Mouse (Mus musculus): Measurements from ENCODE around the gene Trp53inp2. TPM values are rescaled to one million over a fixed set of nuclear protein-coding genes. Genes with fewer than 3 reads are reported as not detected.

Gene Trp53inp2
- polyA plus RNA-seq, 1 experiment, result 211 TPM

- Histone ChIP-seq H3K4me1 (ENCODE audit: control insufficient read depth, insufficient read depth, low read length) (peaks cover 8% of the 10 kb centered on the region), H3K4me3 (replicated peaks; ENCODE audit: insufficient read depth, low read depth, low read length) (no peak overlapping the region), H3K27me3 (ENCODE audit: control insufficient read depth, insufficient read depth, low read length) (no peaks in the 10 kb centered on the region), H3K27ac (ENCODE audit: insufficient read depth, low read length) (peak overlapping the region; percentile 50)
- TF ChIP-seq POLR2A (IDR thresholded peaks at IDR 0.05; ENCODE audit: borderline replicate concordance, insufficient read depth, low read length) (no peak), CTCF (IDR thresholded peaks at IDR 0.05; ENCODE audit: borderline replicate concordance, insufficient read depth, low read depth, low read length) (no peak)
- peak; percentile 32 to 53 for DNase-seq
- 16% methylated on average over 2 of the region's 2 CpGs for WGBS
Observed at GRCm38 (mm10) chr2:155420911-155421310, 40.1 kb downstream of the Trp53inp2 start.

- Histone ChIP-seq H3K4me3 (replicated peaks; ENCODE audit: insufficient read depth, low read depth, low read length) (no peak overlapping the region), H3K27ac (ENCODE audit: insufficient read depth, low read length) (no peak overlapping the region), H3K4me1 (ENCODE audit: control insufficient read depth, insufficient read depth, low read length) (no peaks in the 10 kb centered on the region), H3K27me3 (ENCODE audit: control insufficient read depth, insufficient read depth, low read length) (no peaks in the 10 kb centered on the region)
- no peak for DNase-seq
- TF ChIP-seq POLR2A (IDR thresholded peaks at IDR 0.05; ENCODE audit: borderline replicate concordance, insufficient read depth, low read length) (no peak), CTCF (IDR thresholded peaks at IDR 0.05; ENCODE audit: borderline replicate concordance, insufficient read depth, low read depth, low read length) (no peak)
Observed at GRCm38 (mm10) chr2:155436445-155436844, 55.6 kb downstream of the Trp53inp2 start.

Other genes with a start within 250 kb of the Trp53inp2 start
- 28.9 and 30.6 TPM in 2 replicates for gene Itch, start 247.6 kb upstream of the Trp53inp2 start, polyA plus RNA-seq (2012; rRNA removed)
- gene Dynlrb1, start 144.5 kb upstream of the Trp53inp2 start, polyA plus RNA-seq (2012; rRNA removed), result 775 and 836 TPM in 2 replicates
- gene Map1lc3a, start 104.8 kb upstream of the Trp53inp2 start, polyA plus RNA-seq (2012; rRNA removed), result 407 and 443 TPM in 2 replicates
- gene Pigu, start 23.6 kb upstream of the Trp53inp2 start, polyA plus RNA-seq (2012; rRNA removed), result 38.3 TPM in 2 replicates
- gene Ncoa6, start 92.8 kb downstream of the Trp53inp2 start, polyA plus RNA-seq (2012; rRNA removed), result 39.0 and 47.1 TPM in 2 replicates
- 98.5 and 107 TPM in 2 replicates for gene Acss2, start 136.9 kb downstream of the Trp53inp2 start, polyA plus RNA-seq (2012; rRNA removed)
- gene Ggt7, start 137.2 kb downstream of the Trp53inp2 start, polyA plus RNA-seq (2012; rRNA removed), result 235 and 237 TPM in 2 replicates
- gene Gss, start 211.8 kb downstream of the Trp53inp2 start, polyA plus RNA-seq (2012; rRNA removed), result 25.7 and 26.5 TPM in 2 replicates
- 17.6 and 20.8 TPM in 2 replicates for gene Myh7b, start 230.2 kb downstream of the Trp53inp2 start, polyA plus RNA-seq (2012; rRNA removed)

Measured in cerebellum, adult 2 months (tissue).